Comparison of ENCODE assay signal across 9 mouse cellular contexts in genomic region chr6:117105182-117105589, GRCm38 (mm10).
DNase-seq lines count a peak whose midpoint lies in the region; ATAC-seq and TF ChIP-seq lines count a peak whose summit lies in the region.
"Had no signal": no experiment of that assay in that cellular context is flagged by ENCODE, and none has a peak within 500 bp of the region (broad histone marks: within the 10 kb centered on the region; RNA-seq: fewer than 3 reads in every experiment).

No protein-coding gene starts in this region.

- H3K4me2 ChIP-seq in intestine, embryonic 15.5 days (replicated peaks): no peak overlapping the region
- H3K4me2 ChIP-seq in intestine, postnatal 0 days (replicated peaks; ENCODE audit: low read depth): no peak overlapping the region
- H3K4me2 ChIP-seq in midbrain, embryonic 13.5 days (replicated peaks): no peak overlapping the region
- no peak overlapping the region for H3K4me2 ChIP-seq in forebrain, embryonic 15.5 days (replicated peaks)

- H3K9me3 ChIP-seq in intestine, embryonic 15.5 days: no peaks in the 10 kb centered on the region
- H3K9me3 ChIP-seq in intestine, postnatal 0 days (ENCODE audit: control insufficient read depth): no peaks in the 10 kb centered on the region
- no peaks in the 10 kb centered on the region for H3K9me3 ChIP-seq in midbrain, embryonic 13.5 days
- H3K9me3 ChIP-seq in forebrain, embryonic 15.5 days: no peaks in the 10 kb centered on the region

- no peaks in the 10 kb centered on the region for H3K27me3 ChIP-seq in intestine, embryonic 15.5 days (replicated peaks)
- no peaks in the 10 kb centered on the region for H3K27me3 ChIP-seq in intestine, postnatal 0 days (replicated peaks; ENCODE audit: control insufficient read depth, insufficient read depth, low read length)
- H3K27me3 ChIP-seq in midbrain, embryonic 13.5 days: no peaks in the 10 kb centered on the region
- H3K27me3 ChIP-seq in forebrain, embryonic 15.5 days: no peaks in the 10 kb centered on the region

- intact Hi-C loops in heart, postnatal 25 days (cut with DNase I): no loop called here

- no peak for TF ChIP-seq CTCF in intestine, postnatal 0 days (IDR thresholded peaks at IDR 0.05; ENCODE audit: low read depth)

- peak; percentile 68 for ATAC-seq in intestine, embryonic 15.5 days
- ATAC-seq in intestine, postnatal 0 days: no peak
- ATAC-seq in midbrain, embryonic 13.5 days: peak; percentile 78
- ATAC-seq in forebrain, embryonic 15.5 days (replicated peaks): no peak

- H3K36me3 ChIP-seq in intestine, embryonic 15.5 days: no peaks in the 10 kb centered on the region
- no peaks in the 10 kb centered on the region for H3K36me3 ChIP-seq in intestine, postnatal 0 days (ENCODE audit: control insufficient read depth, insufficient read depth)
- no peaks in the 10 kb centered on the region for H3K36me3 ChIP-seq in midbrain, embryonic 13.5 days
- H3K36me3 ChIP-seq in forebrain, embryonic 15.5 days: no peaks in the 10 kb centered on the region

- no peak overlapping the region for H3K9ac ChIP-seq in intestine, embryonic 15.5 days
- H3K9ac ChIP-seq in intestine, postnatal 0 days (ENCODE audit: low read depth, low read length): no peak overlapping the region
- no peak overlapping the region for H3K9ac ChIP-seq in midbrain, embryonic 13.5 days (replicated peaks)
- no peak overlapping the region for H3K9ac ChIP-seq in forebrain, embryonic 15.5 days (replicated peaks)

- WGBS in intestine, embryonic 15.5 days: 32% methylated on average over 6 of the region's 6 CpGs
- WGBS in intestine, postnatal 0 days: 29% methylated on average over 6 of the region's 6 CpGs
- 40% methylated on average over 6 of the region's 6 CpGs for WGBS in midbrain, embryonic 13.5 days
- WGBS in forebrain, embryonic 15.5 days: 60% methylated on average over 6 of the region's 6 CpGs

- DNase-seq in adipocyte (ENCODE audit: low spot score): peak; percentile 17
- peak; percentile 6 for DNase-seq in heart, postnatal 25 days (ENCODE audit: low spot score)
- no peak for DNase-seq in layer of hippocampus, adult 9-10 months (ENCODE audit: low spot score)
- no peak for DNase-seq in cerebellum, postnatal 36 days

- no peak overlapping the region for H3K27ac ChIP-seq in intestine, embryonic 15.5 days
- H3K27ac ChIP-seq in intestine, postnatal 0 days (ENCODE audit: low read depth, low read length): no peak overlapping the region
- no peak overlapping the region for H3K27ac ChIP-seq in midbrain, embryonic 13.5 days
- no peak overlapping the region for H3K27ac ChIP-seq in forebrain, embryonic 15.5 days (replicated peaks)
- H3K27ac ChIP-seq: left cerebral cortex, adult 2 months had no signal

- H3K4me1 ChIP-seq in intestine, embryonic 15.5 days (replicated peaks): peaks cover 6% of the 10 kb centered on the region; the same call in 1 of the 2 replicates
- H3K4me1 ChIP-seq in intestine, postnatal 0 days (replicated peaks; ENCODE audit: control insufficient read depth, insufficient read depth, low read length): no peaks in the 10 kb centered on the region
- H3K4me1 ChIP-seq in midbrain, embryonic 13.5 days (replicated peaks): no peaks in the 10 kb centered on the region
- H3K4me1 ChIP-seq in forebrain, embryonic 15.5 days: 0 out of 2 replicates have a peak, but pooled peaks cover 1% of the 10 kb centered on the region

- H3K4me3 ChIP-seq in intestine, embryonic 15.5 days (replicated peaks): no peak overlapping the region
- no peak overlapping the region for H3K4me3 ChIP-seq in intestine, postnatal 0 days (ENCODE audit: low read depth, low read length)
- no peak overlapping the region for H3K4me3 ChIP-seq in midbrain, embryonic 13.5 days (replicated peaks)
- no peak overlapping the region for H3K4me3 ChIP-seq in forebrain, embryonic 15.5 days
- H3K4me3 ChIP-seq: left cerebral cortex, adult 2 months had no signal

Comparison
In these comparisons a context has a peak if more than half of its experiments do, and no peak if none do; other contexts are left out.
1. ATAC-seq: peak in intestine, embryonic 15.5 days (single experiment) and midbrain, embryonic 13.5 days (single experiment); none in intestine, postnatal 0 days (single experiment) and forebrain, embryonic 15.5 days (single experiment).
2. DNase-seq: peak in adipocyte (single experiment) and heart, postnatal 25 days (single experiment); none in layer of hippocampus, adult 9-10 months (single experiment) and cerebellum, postnatal 36 days (0 of 2).